Mouse (Mus musculus): ENCODE results near the gene Ifit1bl2.

DNA sequence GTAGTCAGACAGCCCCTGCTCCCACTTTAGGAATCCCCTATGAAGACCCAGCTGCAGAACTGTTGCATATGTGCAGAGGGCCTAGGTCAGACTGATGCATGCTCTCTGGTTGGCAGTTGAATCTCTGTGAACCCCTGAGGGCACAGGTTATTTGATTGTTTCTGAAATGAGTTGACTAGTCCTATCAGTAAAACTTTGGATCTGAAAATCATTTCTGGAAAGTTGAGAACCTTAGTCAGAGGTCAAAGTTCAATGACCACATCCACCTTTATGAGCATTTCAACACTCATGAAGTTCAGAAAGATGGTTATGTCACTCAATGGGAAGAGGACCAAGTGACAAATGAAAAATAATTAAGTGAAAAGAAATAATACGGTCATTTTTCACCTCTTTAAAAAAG, 45.0 kb upstream of the Ifit1bl2 start:
- TF ChIP-seq POLR2A (IDR thresholded peaks at IDR 0.05; ENCODE audit: borderline replicate concordance, extremely low read depth, insufficient read depth, insufficient read length, poor library complexity, severe bottlenecking) (no peak), CTCF (IDR thresholded peaks at IDR 0.05; ENCODE audit: borderline replicate concordance, extremely low read depth, insufficient read depth, insufficient read length) (no peak)

All from brain, embryonic 14.5 days (tissue).